Mouse (Mus musculus): ENCODE data around the gene Sugct. TPM values are rescaled to one million over a fixed set of nuclear protein-coding genes. Genes with fewer than 3 reads are reported as not detected.
"Not testable (repeated sequence)": the region's sequence is repeated elsewhere in the genome, so short reads cannot be mapped to it uniquely, and the experiment has no call there.

Gene Sugct
- polyA plus RNA-seq, 1 experiment: 0.42 TPM

- no peak overlapping the region for H3K4me3 ChIP-seq (ENCODE audit: insufficient read depth, poor library complexity, severe bottlenecking)
- no peaks in the 10 kb centered on the region for H3K36me3 ChIP-seq (ENCODE audit: control insufficient read depth, insufficient read depth)
- H3K27me3 ChIP-seq (ENCODE audit: control insufficient read depth, insufficient read depth, insufficient read length): no peaks in the 10 kb centered on the region
- no peak overlapping the region for H3ac ChIP-seq (ENCODE audit: control insufficient read depth, insufficient read length, low read depth)
- H3K79me3 ChIP-seq (ENCODE audit: low read depth): no peaks in the 10 kb centered on the region
- no peaks in the 10 kb centered on the region for H3K79me2 ChIP-seq (ENCODE audit: control insufficient read depth, insufficient read depth)
- no peak for TF ChIP-seq USF1 (IDR thresholded peaks at IDR 0.05; ENCODE audit: low read depth)
Measured at GRCm38 (mm10) chr13:16833069-16833468, 862.3 kb downstream of the Sugct start.

GRCm38 (mm10) chr13:16831840-16832239 is 863.5 kb downstream of the Sugct start:
- Histone ChIP-seq H3ac (ENCODE audit: control insufficient read depth, insufficient read length, low read depth) (no peak overlapping the region), H3K79me3 (ENCODE audit: low read depth) (no peaks in the 10 kb centered on the region), H3K36me3 (ENCODE audit: control insufficient read depth, insufficient read depth) (no peaks in the 10 kb centered on the region), H3K27me3 (ENCODE audit: control insufficient read depth, insufficient read depth, insufficient read length) (no peaks in the 10 kb centered on the region), H3K4me3 (ENCODE audit: insufficient read depth, poor library complexity, severe bottlenecking) (no peak overlapping the region), H3K79me2 (ENCODE audit: control insufficient read depth, insufficient read depth) (no peaks in the 10 kb centered on the region)
- TF ChIP-seq MAX (IDR thresholded peaks at IDR 0.05) (no peak), USF1 (IDR thresholded peaks at IDR 0.05; ENCODE audit: low read depth) (no peak), FOSL1 (IDR thresholded peaks at IDR 0.05; ENCODE audit: insufficient read depth, low read length, poor library complexity, severe bottlenecking) (no peak), MYOG (IDR thresholded peaks at IDR 0.05; ENCODE audit: control insufficient read depth, extremely low read depth, insufficient read length) (no peak), MYOD1 (IDR thresholded peaks at IDR 0.05; ENCODE audit: control insufficient read depth, insufficient read length, low read depth) (no peak), CEBPB (IDR thresholded peaks at IDR 0.05; ENCODE audit: low read depth) (no peak), CTCF (IDR thresholded peaks at IDR 0.05; ENCODE audit: control insufficient read depth, insufficient read depth, insufficient read length) (no peak)

GRCm38 (mm10) chr13:16830291-16830690 is 865.1 kb downstream of the Sugct start:
- H3K79me3 ChIP-seq (ENCODE audit: low read depth); H3K36me3 ChIP-seq (ENCODE audit: control insufficient read depth, insufficient read depth); H3K79me2 ChIP-seq (ENCODE audit: control insufficient read depth, insufficient read depth); H3K27me3 ChIP-seq (ENCODE audit: control insufficient read depth, insufficient read depth, insufficient read length); H3K4me3 ChIP-seq (ENCODE audit: insufficient read depth, poor library complexity, severe bottlenecking); H3ac ChIP-seq (ENCODE audit: control insufficient read depth, insufficient read length, low read depth): not testable (repeated sequence)

GRCm38 (mm10) chr13:16829589-16829988 is 865.8 kb downstream of the Sugct start:
- Histone ChIP-seq H3K79me2 (ENCODE audit: control insufficient read depth, insufficient read depth) (no peaks in the 10 kb centered on the region), H3K36me3 (ENCODE audit: control insufficient read depth, insufficient read depth) (no peaks in the 10 kb centered on the region), H3ac (ENCODE audit: control insufficient read depth, insufficient read length, low read depth) (no peak overlapping the region), H3K79me3 (ENCODE audit: low read depth) (no peaks in the 10 kb centered on the region), H3K4me3 (ENCODE audit: insufficient read depth, poor library complexity, severe bottlenecking) (no peak overlapping the region), H3K27me3 (ENCODE audit: control insufficient read depth, insufficient read depth, insufficient read length) (no peaks in the 10 kb centered on the region)
- no peak for TF ChIP-seq MYOG (IDR thresholded peaks at IDR 0.05; ENCODE audit: control insufficient read depth, extremely low read depth, insufficient read length)
- TF ChIP-seq FOSL1 (IDR thresholded peaks at IDR 0.05; ENCODE audit: insufficient read depth, low read length, poor library complexity, severe bottlenecking): no peak
- TF ChIP-seq CTCF (IDR thresholded peaks at IDR 0.05; ENCODE audit: control insufficient read depth, insufficient read depth, insufficient read length): no peak
- no peak for TF ChIP-seq USF1 (IDR thresholded peaks at IDR 0.05; ENCODE audit: low read depth)
- TF ChIP-seq CEBPB (IDR thresholded peaks at IDR 0.05; ENCODE audit: low read depth): no peak
- no peak for TF ChIP-seq MAX (IDR thresholded peaks at IDR 0.05)
- no peak for TF ChIP-seq MYOD1 (IDR thresholded peaks at IDR 0.05; ENCODE audit: control insufficient read depth, insufficient read length, low read depth)

- Histone ChIP-seq H3K79me2 (ENCODE audit: control insufficient read depth, insufficient read depth) (no peaks in the 10 kb centered on the region), H3K27me3 (ENCODE audit: control insufficient read depth, insufficient read depth, insufficient read length) (no peaks in the 10 kb centered on the region), H3K36me3 (ENCODE audit: control insufficient read depth, insufficient read depth) (no peaks in the 10 kb centered on the region), H3K79me3 (ENCODE audit: low read depth) (no peaks in the 10 kb centered on the region), H3K4me3 (ENCODE audit: insufficient read depth, poor library complexity, severe bottlenecking) (no peak overlapping the region), H3ac (ENCODE audit: control insufficient read depth, insufficient read length, low read depth) (no peak overlapping the region)
- TF ChIP-seq CEBPB (IDR thresholded peaks at IDR 0.05; ENCODE audit: low read depth): no peak
- TF ChIP-seq USF1 (IDR thresholded peaks at IDR 0.05; ENCODE audit: low read depth): no peak
- TF ChIP-seq MAX (IDR thresholded peaks at IDR 0.05): no peak
- no peak for TF ChIP-seq FOSL1 (IDR thresholded peaks at IDR 0.05; ENCODE audit: insufficient read depth, low read length, poor library complexity, severe bottlenecking)
- no peak for TF ChIP-seq MYOG (IDR thresholded peaks at IDR 0.05; ENCODE audit: control insufficient read depth, extremely low read depth, insufficient read length)
- TF ChIP-seq CTCF (IDR thresholded peaks at IDR 0.05; ENCODE audit: control insufficient read depth, insufficient read depth, insufficient read length): no peak
- TF ChIP-seq MYOD1 (IDR thresholded peaks at IDR 0.05; ENCODE audit: control insufficient read depth, insufficient read length, low read depth): no peak
Measured at GRCm38 (mm10) chr13:16825619-16826018, 869.7 kb downstream of the Sugct start.

GRCm38 (mm10) chr13:16821785-16822184 is 873.6 kb downstream of the Sugct start:
- no peak for TF ChIP-seq USF1 (IDR thresholded peaks at IDR 0.05; ENCODE audit: low read depth)
- TF ChIP-seq MYOD1 (IDR thresholded peaks at IDR 0.05; ENCODE audit: control insufficient read depth, insufficient read length, low read depth): no peak
- no peak for TF ChIP-seq FOSL1 (IDR thresholded peaks at IDR 0.05; ENCODE audit: insufficient read depth, low read length, poor library complexity, severe bottlenecking)
- TF ChIP-seq CTCF (IDR thresholded peaks at IDR 0.05; ENCODE audit: control insufficient read depth, insufficient read depth, insufficient read length): no peak
- no peak for TF ChIP-seq CEBPB (IDR thresholded peaks at IDR 0.05; ENCODE audit: low read depth)
- no peak for TF ChIP-seq MYOG (IDR thresholded peaks at IDR 0.05; ENCODE audit: control insufficient read depth, extremely low read depth, insufficient read length)
- TF ChIP-seq MAX (IDR thresholded peaks at IDR 0.05): no peak

More at GRCm38 (mm10) chr13:16821785-16822184, 873.6 kb downstream of the Sugct start:
- no peaks in the 10 kb centered on the region for H3K36me3 ChIP-seq (ENCODE audit: control insufficient read depth, insufficient read depth)
- no peaks in the 10 kb centered on the region for H3K27me3 ChIP-seq (ENCODE audit: control insufficient read depth, insufficient read depth, insufficient read length)
- no peaks in the 10 kb centered on the region for H3K79me2 ChIP-seq (ENCODE audit: control insufficient read depth, insufficient read depth)
- H3K79me3 ChIP-seq (ENCODE audit: low read depth): no peaks in the 10 kb centered on the region
- H3K4me3 ChIP-seq (ENCODE audit: insufficient read depth, poor library complexity, severe bottlenecking): no peak overlapping the region
- no peak overlapping the region for H3ac ChIP-seq (ENCODE audit: control insufficient read depth, insufficient read length, low read depth)

All from C2C12 (cell line).